ENCODE assay signal across 8 mouse cellular contexts in the genomic region with DNA sequence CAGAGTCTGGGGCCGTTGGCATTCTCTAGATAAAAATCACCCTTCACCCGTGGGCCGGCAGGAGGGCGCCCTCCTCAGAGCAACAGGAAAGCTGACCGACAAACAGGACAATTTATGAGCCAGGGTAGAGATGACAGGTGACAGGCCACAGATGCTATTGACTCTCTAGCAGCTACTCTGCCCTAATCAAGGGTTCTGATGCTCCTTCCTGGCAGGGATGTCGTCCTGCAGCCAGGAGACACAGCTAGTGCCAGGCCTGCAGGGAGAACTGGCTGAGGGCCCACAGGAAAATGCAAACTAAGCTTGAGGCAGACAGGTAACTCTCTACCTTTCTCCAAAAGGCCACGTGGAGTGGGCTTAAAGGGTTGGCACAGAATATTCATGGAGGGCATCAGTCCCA. TPM values are rescaled to one million over a fixed set of nuclear protein-coding genes. Genes with fewer than 3 reads are reported as not detected.
DNase-seq lines count a peak whose midpoint lies in the region; ATAC-seq and TF ChIP-seq lines count a peak whose summit lies in the region.

No protein-coding gene starts in this region.

- peaks cover 37% of the 10 kb centered on the region for H3K4me1 ChIP-seq in kidney, embryonic 16.5 days (ENCODE audit: insufficient read depth, low read length)
- H3K4me1 ChIP-seq in forebrain, postnatal 0 days (ENCODE audit: insufficient read depth) = peaks cover 10% of the 10 kb centered on the region; the same call in 1 of the 2 replicates
- peaks cover 72% of the 10 kb centered on the region for H3K4me1 ChIP-seq in midbrain, embryonic 10.5 days

- H3K9ac ChIP-seq in kidney, embryonic 16.5 days (replicated peaks; ENCODE audit: low read length) = peak overlapping the region; percentile 79
- H3K9ac ChIP-seq in forebrain, postnatal 0 days = peak overlapping the region; percentile 71

- no peak for DNase-seq in kidney, adult 11 months
- peak; percentile 41 for DNase-seq in brain, embryonic 14.5 days (ENCODE audit: low read depth)
- no peak for DNase-seq in forebrain, postnatal 0 days
- DNase-seq in midbrain, embryonic 10.5 days (ENCODE audit: low spot score) = no peak
- DNase-seq in yolk sac, embryonic 10.5 days (ENCODE audit: low spot score) = no peak
- DNase-seq in layer of hippocampus, postnatal 14 days (ENCODE audit: low spot score in 2 of 2) = no peak
- no peak for DNase-seq in layer of hippocampus, adult 8-10 months (ENCODE audit: low spot score in 2 of 2)

- H3K36me3 ChIP-seq in kidney, embryonic 16.5 days (ENCODE audit: insufficient read depth, low read length) = peaks cover 3% of the 10 kb centered on the region
- peaks cover 10% of the 10 kb centered on the region for H3K36me3 ChIP-seq in forebrain, postnatal 0 days (ENCODE audit: insufficient read depth)
- H3K36me3 ChIP-seq in midbrain, embryonic 10.5 days = peaks cover 8% of the 10 kb centered on the region

- no peak for TF ChIP-seq CTCF in brain, embryonic 14.5 days (IDR thresholded peaks at IDR 0.05; ENCODE audit: borderline replicate concordance, extremely low read depth, insufficient read depth, insufficient read length)
- peak; percentile 18; the same call in 1 of the 2 replicates for TF ChIP-seq CTCF in forebrain, postnatal 0 days (IDR thresholded peaks at IDR 0.05; ENCODE audit: low read depth)

- no peak for ATAC-seq in kidney, embryonic 16.5 days (ENCODE audit: low FRiP score, low TSS enrichment)
- no peak for ATAC-seq in forebrain, postnatal 0 days

- no peaks in the 10 kb centered on the region for H3K9me3 ChIP-seq in kidney, embryonic 16.5 days (ENCODE audit: low read length)
- H3K9me3 ChIP-seq in forebrain, postnatal 0 days (ENCODE audit: low read length) = no peaks in the 10 kb centered on the region
- no peaks in the 10 kb centered on the region for H3K9me3 ChIP-seq in midbrain, embryonic 10.5 days (replicated peaks)

- H3K27ac ChIP-seq in kidney, embryonic 16.5 days (ENCODE audit: low read length) = no peak overlapping the region
- 0 out of 2 replicates have a peak overlapping the region, but pooled peaks have one; percentile 77 for H3K27ac ChIP-seq in forebrain, postnatal 0 days (ENCODE audit: low read depth, low read length)
- H3K27ac ChIP-seq in midbrain, embryonic 10.5 days (replicated peaks) = peak overlapping the region; percentile 87

- 11% methylated on average over 7 of the region's 7 CpGs for WGBS in kidney, embryonic 16.5 days
- 30% methylated on average over 7 of the region's 7 CpGs for WGBS in forebrain, postnatal 0 days
- WGBS in midbrain, embryonic 10.5 days = 36% methylated on average over 7 of the region's 7 CpGs

- peak overlapping the region; percentile 76 for H3K4me3 ChIP-seq in kidney, embryonic 16.5 days (ENCODE audit: low read length)
- H3K4me3 ChIP-seq in forebrain, postnatal 0 days (ENCODE audit: low read depth, low read length) = peak overlapping the region; percentile 53
- peak overlapping the region; percentile 76 for H3K4me3 ChIP-seq in midbrain, embryonic 10.5 days

- TF ChIP-seq POLR2A in brain, embryonic 14.5 days (IDR thresholded peaks at IDR 0.05; ENCODE audit: borderline replicate concordance, extremely low read depth, insufficient read depth, insufficient read length, poor library complexity, severe bottlenecking) = no peak

- H3K4me2 ChIP-seq in kidney, embryonic 16.5 days (replicated peaks; ENCODE audit: low read depth, low read length) = peak overlapping the region; percentile 90
- H3K4me2 ChIP-seq in forebrain, postnatal 0 days (ENCODE audit: low read depth) = peak overlapping the region; percentile 68

- peaks cover 4% of the 10 kb centered on the region; the same call in 1 of the 2 replicates for H3K27me3 ChIP-seq in kidney, embryonic 16.5 days (ENCODE audit: insufficient read depth, low read length)
- no peaks in the 10 kb centered on the region for H3K27me3 ChIP-seq in forebrain, postnatal 0 days (ENCODE audit: insufficient read depth, low read length)
- peaks cover 48% of the 10 kb centered on the region for H3K27me3 ChIP-seq in midbrain, embryonic 10.5 days (ENCODE audit: low read depth, poor library complexity, severe bottlenecking)

RNA-seq across cellular contexts. Expression of a gene that starts 5.0 kb away (rescaled TPM):
- 49.1 and 50.3 TPM in 2 replicates for polyA plus RNA-seq in kidney, embryonic 16.5 days (2015; fragmentation: Nextera tagmentation; extraction: Ambion mirVana)
- polyA plus RNA-seq in brain, embryonic 14.5 days (2012; rRNA removed) = 49.2 and 52.9 TPM in 2 replicates
- 27.2 and 42.8 TPM in 2 replicates for total RNA-seq in forebrain, postnatal 0 days (2014; rRNA removed)
- polyA plus RNA-seq in forebrain, postnatal 0 days (2015; fragmentation: Nextera tagmentation; extraction: Ambion mirVana) = 65.9 and 70.6 TPM in 2 replicates
- polyA plus RNA-seq in midbrain, embryonic 10.5 days (2016; fragmentation: Nextera tagmentation; extraction: Ambion mirVana) = 45.6 and 53.5 TPM in 2 replicates
- total RNA-seq in layer of hippocampus, postnatal 14 days (2021) = 10 to 100 TPM; 59.5 to 62.0 TPM
- total RNA-seq in layer of hippocampus, adult 8-10 months (2022) = 10 to 100 TPM; 36.4 to 45.0 (median 41.1) TPM

RNA-seq across cellular contexts. Expression of a gene that starts 31.8 kb away (rescaled TPM):
- polyA plus RNA-seq in kidney, embryonic 16.5 days (2015; fragmentation: Nextera tagmentation; extraction: Ambion mirVana) = 0.71 and 1.1 TPM in 2 replicates
- polyA plus RNA-seq in brain, embryonic 14.5 days (2012; rRNA removed) = 7.5 and 11.1 TPM in 2 replicates
- total RNA-seq in forebrain, postnatal 0 days (2014; rRNA removed) = 17.6 and 23.5 TPM in 2 replicates
- polyA plus RNA-seq in forebrain, postnatal 0 days (2015; fragmentation: Nextera tagmentation; extraction: Ambion mirVana) = 9.0 and 12.1 TPM in 2 replicates
- polyA plus RNA-seq in midbrain, embryonic 10.5 days (2016; fragmentation: Nextera tagmentation; extraction: Ambion mirVana) = 0.83 and 1.1 TPM in 2 replicates
- 1 to 10 TPM; 4.8 TPM for total RNA-seq in layer of hippocampus, postnatal 14 days (2021)
- total RNA-seq in layer of hippocampus, adult 8-10 months (2022) = 1 to 10 TPM; 2.6 to 3.5 (median 3.0) TPM

RNA-seq across cellular contexts. Expression of a gene that starts 46.3 kb away (rescaled TPM):
- 45.9 and 53.6 TPM in 2 replicates for polyA plus RNA-seq in kidney, embryonic 16.5 days (2015; fragmentation: Nextera tagmentation; extraction: Ambion mirVana)
- 64.6 and 77.4 TPM in 2 replicates for polyA plus RNA-seq in brain, embryonic 14.5 days (2012; rRNA removed)
- 32.8 and 33.5 TPM in 2 replicates for total RNA-seq in forebrain, postnatal 0 days (2014; rRNA removed)
- 14.7 and 18.0 TPM in 2 replicates for polyA plus RNA-seq in forebrain, postnatal 0 days (2015; fragmentation: Nextera tagmentation; extraction: Ambion mirVana)
- 51.6 and 54.9 TPM in 2 replicates for polyA plus RNA-seq in midbrain, embryonic 10.5 days (2016; fragmentation: Nextera tagmentation; extraction: Ambion mirVana)
- total RNA-seq in layer of hippocampus, postnatal 14 days (2021) = 10 to 100 TPM; 36.1 to 36.3 TPM
- 10 to 100 TPM; 38.0 to 52.6 (median 44.6) TPM for total RNA-seq in layer of hippocampus, adult 8-10 months (2022)
